Mouse (Mus musculus) adrenal gland, postnatal 36 days (tissue): Measurements from ENCODE around the gene Actn4. TPM values are rescaled to one million over a fixed set of nuclear protein-coding genes. Genes with fewer than 3 reads are reported as not detected.

Experiments
- DNase-seq, 2 experiments: peaks; one replicate each; pipeline ENCODE4 v3.0.0; 2021; ENCODE audit warnings: mixed read lengths in 1 of 2
- long read RNA-seq, 2 experiments: library from polyadenylated mRNA; stranded (forward); transcript quantifications; one replicate each; pipeline ENCODE4 v2.0.0; 2021; ENCODE audit warnings: borderline sequencing depth in 2 of 2
- total RNA-seq, 2 experiments: library from RNA; stranded (reverse); gene quantifications; 2 replicates each; pipeline ENCODE4 v1.2.3; 2021

Gene Actn4
- 100 to 1,000 TPM; 193 to 252 TPM for total RNA-seq
- long read RNA-seq, experiment 1, transcript Actn4-201 (21 exons, 3,877 nt): major isoform, 70 of 122 reads
- long read RNA-seq, experiment 1, partial matches to known transcripts: 23 of 122 reads
- long read RNA-seq, experiment 1, other reads (novel, unspliced or antisense): 29 of 122 reads
- long read RNA-seq, experiment 2, transcript Actn4-201 (21 exons, 3,877 nt): major isoform, 33 of 60 reads
- long read RNA-seq, experiment 2, partial matches to known transcripts: 12 of 60 reads
- long read RNA-seq, experiment 2, other reads (novel, unspliced or antisense): 15 of 60 reads

GRCm38 (mm10) chr7:28961927-28962670 lies at the start of gene Actn4:
Gene Actn4, minus strand, starts transcription at chr7:28962340.
- peak; percentile 99 to 100 for DNase-seq

GRCm38 (mm10) chr7:29008714-29009113 lies 46.6 kb upstream of the Actn4 start:
- DNase-seq: no peak

DNA sequence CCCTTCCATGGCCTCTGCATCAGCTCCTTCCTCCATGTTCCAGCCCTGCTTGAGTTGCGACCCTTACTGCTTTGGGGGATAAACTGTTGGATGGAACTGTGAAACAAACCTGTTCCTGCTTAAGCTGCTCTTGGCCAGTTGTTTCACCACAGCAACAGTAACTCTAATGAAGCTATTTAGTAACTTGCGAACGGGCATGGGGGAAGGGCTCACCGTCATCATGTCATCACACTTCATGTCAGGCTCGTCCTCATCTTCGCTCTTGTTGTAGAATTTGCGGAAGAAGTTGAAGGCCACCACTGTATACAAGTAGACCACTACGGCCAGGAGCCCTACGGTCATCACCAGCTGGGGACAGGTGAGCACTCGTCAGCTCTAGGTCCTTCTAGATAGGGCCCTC lies 46.0 kb upstream of the Actn4 start:
- DNase-seq: no peak

DNA sequence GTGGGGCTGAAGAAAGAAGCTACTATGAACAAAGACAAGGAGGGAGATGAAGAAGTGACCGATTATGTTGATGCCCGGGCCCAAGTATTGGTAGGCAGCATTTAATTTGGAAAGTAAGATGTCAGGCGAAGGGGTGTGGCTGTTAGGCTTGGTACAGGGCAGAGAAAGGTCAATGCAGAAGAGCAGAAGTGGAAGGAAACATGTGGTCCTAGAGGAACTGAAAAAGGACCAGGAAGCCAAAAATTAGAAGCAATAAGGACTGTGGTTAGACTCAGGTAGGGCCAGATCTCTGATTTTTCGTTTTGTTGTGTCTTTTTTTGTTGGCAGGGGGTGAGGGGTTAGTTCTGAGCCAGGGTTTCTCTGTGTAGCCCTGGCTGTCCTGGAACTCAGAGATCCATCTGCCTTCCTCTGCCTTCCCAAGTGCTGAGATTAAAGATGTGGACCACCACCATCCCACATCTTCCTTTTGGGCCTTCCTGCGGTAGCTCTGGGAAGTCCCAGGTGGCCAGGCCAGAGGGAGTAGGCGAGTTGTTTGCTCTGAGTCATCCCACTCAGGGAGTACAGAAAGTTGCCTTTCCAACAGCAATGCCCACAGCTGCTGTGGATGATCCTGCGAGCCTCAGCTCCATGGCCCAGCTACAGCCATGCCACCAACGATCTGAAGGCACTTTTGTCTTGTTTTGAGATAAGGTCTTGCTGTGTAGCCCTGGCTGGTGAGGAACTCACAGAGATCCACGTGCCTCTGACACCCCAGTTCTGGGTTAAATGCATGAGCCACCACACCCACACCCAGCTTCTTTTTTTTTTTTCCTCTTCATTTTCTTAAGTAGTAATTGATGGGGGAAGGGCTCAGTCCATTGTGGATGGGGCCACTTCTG lies 45.3 kb upstream of the Actn4 start:
- DNase-seq: no peak

- peak; percentile 44 to 73 for DNase-seq
Measured at GRCm38 (mm10) chr7:29000651-29001605, 38.8 kb upstream of the Actn4 start.

DNA sequence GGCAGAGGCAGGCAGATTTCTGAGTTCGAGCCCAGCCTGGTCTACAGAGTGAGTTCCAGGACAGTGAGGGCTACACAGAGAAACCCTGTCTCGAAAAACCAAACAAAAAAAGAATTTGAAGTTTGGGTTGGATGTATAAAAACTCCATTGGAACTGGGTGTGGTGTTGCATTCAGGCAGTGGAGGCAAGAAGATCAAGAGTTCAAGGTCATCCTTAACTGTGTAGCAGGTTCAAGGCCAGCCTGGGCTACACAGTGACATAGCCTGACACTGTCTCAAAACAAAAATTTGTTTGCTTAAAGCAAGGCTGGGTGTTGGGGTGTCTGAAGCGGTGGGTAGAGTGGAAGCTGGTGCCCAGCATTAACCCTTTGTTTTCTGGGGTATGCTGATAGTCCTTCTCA lies 31.3 kb upstream of the Actn4 start:
- DNase-seq: no peak

DNA sequence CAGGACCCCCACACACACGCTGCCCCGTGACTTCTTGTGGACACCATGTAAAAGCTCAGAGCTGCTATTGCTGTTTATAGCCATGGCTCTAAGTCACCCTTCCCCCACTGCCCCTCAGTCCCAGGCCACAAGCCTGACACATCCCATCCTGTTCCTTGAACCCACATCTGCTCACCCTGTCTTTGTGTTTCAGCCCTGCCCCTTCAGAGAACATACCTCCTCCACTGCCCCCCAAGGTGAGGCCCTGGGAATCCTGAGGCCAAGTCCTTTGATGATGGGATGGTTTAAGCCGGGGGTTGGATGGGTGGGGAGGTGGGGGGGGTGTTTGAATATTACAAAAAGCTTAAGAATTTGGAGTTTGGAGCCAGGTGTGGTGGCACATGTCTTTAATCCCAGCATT lies 30.9 kb upstream of the Actn4 start:
- no peak for DNase-seq

DNA sequence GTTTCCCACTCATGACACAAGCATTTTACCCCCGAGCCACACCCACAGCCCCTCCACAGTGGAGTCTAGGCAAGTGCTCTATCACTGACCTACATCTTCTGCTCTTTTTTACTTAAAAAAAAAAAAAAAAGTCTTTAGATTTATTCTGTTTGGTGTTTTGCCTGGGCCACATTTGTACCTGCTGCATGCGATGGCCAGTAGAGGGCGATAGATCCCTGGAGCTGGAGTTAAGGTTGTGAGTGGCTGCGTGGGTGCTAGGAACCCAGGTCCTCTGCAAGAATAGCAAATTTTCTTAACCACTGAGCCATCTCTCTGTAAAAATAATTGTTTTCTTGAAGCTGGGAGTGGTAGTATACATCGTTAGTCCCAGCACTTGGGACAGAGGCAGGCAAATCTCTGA lies 29.5 kb upstream of the Actn4 start:
- DNase-seq: no peak

DNA sequence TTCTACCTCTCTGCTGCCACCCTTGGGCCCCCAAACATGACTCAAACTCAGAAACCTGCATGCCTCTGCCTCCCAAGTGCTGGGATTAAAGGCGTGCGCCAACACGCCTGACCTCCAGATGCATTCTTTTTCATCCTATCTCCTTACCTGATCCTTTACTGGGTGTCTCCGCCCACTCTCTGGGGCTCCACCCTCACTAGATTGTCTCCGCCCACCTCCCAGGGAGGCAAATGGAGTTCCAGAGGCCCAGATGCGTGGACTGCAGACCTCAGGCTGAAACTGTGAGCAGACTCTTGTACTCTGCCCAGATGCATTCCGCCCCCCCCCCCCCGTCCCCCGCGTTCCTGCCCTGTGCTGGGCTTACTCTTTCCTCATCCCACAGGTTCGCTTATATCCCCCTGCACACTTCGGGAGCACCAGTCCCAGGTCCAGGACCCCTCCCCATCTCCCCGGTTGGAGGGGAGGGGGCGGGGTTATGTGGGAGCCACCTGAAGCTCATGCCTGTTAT lies 28.7 kb upstream of the Actn4 start:
- DNase-seq: no peak

- DNase-seq: no peak
Measured at GRCm38 (mm10) chr7:28985207-28985606, 23.1 kb upstream of the Actn4 start.

GRCm38 (mm10) chr7:28984452-28984851 lies 22.3 kb upstream of the Actn4 start:
- DNase-seq: no peak

DNA sequence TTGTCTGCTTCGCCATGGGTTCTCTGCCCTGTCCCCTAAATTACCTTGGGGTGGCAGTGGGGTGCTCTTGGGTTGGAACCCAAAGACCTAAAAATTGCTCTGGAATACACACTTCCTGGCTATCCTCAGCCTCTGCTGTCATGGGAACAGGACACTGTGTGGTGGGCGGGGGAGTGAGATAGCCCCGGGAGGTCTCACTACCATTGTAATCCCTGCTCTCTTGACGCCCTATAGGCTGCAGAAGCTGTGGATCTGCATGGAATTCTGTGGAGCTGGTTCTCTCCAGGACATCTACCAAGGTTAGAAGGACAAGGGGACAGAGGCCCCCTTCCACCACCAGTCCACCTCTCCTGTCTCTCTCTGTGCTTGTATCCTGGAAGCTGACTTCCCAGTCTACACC lies 21.7 kb upstream of the Actn4 start:
- DNase-seq: no peak

- no peak for DNase-seq
Measured at GRCm38 (mm10) chr7:28983141-28983564, 21.0 kb upstream of the Actn4 start.

DNA sequence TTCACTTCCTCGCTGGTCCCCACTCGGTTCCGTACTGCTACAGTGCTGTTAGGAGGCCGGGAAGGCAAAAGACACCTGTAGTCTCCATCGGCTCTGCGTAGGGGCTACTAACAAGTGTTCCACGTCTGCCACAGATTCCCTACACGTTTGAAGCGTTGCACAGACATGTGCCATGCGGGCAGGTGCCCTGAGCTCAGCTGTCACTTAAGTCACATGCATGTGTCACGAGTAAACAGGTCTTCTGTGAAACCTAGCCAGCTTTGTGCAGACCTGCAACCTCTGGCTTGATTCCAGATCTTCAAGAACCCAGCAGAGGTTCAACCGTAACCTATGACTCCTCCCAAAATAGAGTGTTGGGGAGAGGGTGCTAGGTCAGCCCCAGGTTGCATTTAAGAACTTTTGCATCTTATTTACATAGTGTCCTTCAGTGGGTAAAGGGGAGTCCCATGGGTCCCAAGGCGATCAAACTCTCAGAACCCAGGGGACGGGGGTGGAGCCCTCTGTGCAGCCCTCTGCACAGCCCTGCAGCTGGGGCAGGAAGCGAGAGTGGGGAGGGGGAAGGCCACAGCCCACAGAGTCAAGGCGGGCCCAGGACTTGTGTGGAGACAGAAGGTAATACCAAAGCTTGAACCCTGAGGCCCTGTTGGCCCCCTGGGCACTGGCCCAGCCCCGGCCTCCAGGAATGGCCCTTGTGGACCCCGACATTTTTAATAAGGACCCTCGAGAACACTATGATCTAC lies 20.3 kb upstream of the Actn4 start:
- DNase-seq: peak in 1 of 2 experiments; percentile 41

GRCm38 (mm10) chr7:28981651-28982273 lies 19.6 kb upstream of the Actn4 start, which contains the start of the genes Eif3k and Map4k1:
Gene Eif3k, minus strand, starts transcription at chr7:28981864.
Gene Map4k1, plus strand, starts transcription at chr7:28982050.
- peak; percentile 96 for DNase-seq

- no peak for DNase-seq
Measured at GRCm38 (mm10) chr7:28977556-28977955, 15.4 kb upstream of the Actn4 start.

DNA sequence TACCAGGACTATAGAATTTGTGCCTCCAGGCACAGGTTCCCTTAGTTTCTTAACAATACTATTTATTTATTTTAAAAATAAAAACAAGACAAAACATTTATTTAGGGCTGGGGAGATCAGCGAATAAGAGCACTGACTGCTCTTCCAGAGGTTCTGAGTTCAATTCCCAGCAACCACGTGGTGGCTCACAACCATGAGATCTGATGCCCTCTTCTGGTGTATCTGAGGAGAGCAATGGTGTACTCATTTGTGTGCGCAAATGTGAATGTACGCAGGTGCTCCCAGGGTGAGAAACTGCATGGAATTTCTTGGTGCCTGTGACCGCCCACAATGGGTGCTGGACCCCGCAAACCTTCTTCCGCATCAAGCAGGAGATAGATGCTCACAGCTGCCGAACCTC lies 10.9 kb upstream of the Actn4 start:
- DNase-seq: no peak

GRCm38 (mm10) chr7:28972542-28972985 lies 10.4 kb upstream of the Actn4 start:
- DNase-seq: peak; percentile 80 to 87

- peak; percentile 65 to 73 for DNase-seq
Measured at GRCm38 (mm10) chr7:28971770-28972269, 9.7 kb upstream of the Actn4 start.

DNA sequence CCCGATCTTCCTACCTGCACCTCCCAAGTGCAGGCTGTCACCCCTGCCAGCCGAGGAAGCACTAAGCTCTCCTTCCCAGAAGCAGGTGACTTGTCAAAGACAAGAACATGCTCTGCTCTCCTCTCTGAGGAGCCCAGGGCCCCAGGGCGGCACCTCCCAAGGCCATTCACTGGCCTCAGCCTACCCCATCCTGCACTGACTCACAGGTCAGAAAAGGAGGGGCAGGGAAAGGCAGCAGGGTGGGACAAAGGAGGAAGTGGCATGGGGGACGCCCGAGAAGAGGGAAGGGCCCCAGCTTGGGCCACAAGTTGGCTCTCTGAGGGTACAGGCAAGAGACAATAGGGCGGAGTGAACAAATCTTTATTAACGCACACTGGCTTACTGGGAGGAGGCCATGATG lies 8.9 kb upstream of the Actn4 start:
- DNase-seq: peak; percentile 52 to 59
